Mouse (Mus musculus): ENCODE data around the gene Cav1. TPM values are rescaled to one million over a fixed set of nuclear protein-coding genes. Genes with fewer than 3 reads are reported as not detected.

Cav1 gene
- polyA plus RNA-seq, 1 experiment = 9.4 TPM

- H3K27ac ChIP-seq (ENCODE audit: control insufficient read depth, insufficient read depth, low read depth, low read length, poor library complexity) = no peak overlapping the region
- WGBS = 6% methylated on average over 8 of the region's 8 CpGs
- no peak overlapping the region for H3K4me3 ChIP-seq (replicated peaks; ENCODE audit: control insufficient read depth, low read depth, low read length)
- TF ChIP-seq CTCF (IDR thresholded peaks at IDR 0.05; ENCODE audit: control insufficient read depth, insufficient read depth, low read length) = no peak
- TF ChIP-seq POLR2A (IDR thresholded peaks at IDR 0.05; ENCODE audit: borderline replicate concordance, control insufficient read depth, low read depth, low read length) = no peak
- peaks cover 4% of the 10 kb centered on the region for H3K4me1 ChIP-seq (ENCODE audit: control insufficient read depth, insufficient read depth, low read length)
Measured at GRCm38 (mm10) chr6:17281757-17282092, 24.4 kb upstream of the Cav1 start.

GRCm38 (mm10) chr6:17282159-17282558, 24.0 kb upstream of the Cav1 start:
- TF ChIP-seq POLR2A (IDR thresholded peaks at IDR 0.05; ENCODE audit: borderline replicate concordance, control insufficient read depth, low read depth, low read length) = no peak
- TF ChIP-seq CTCF (IDR thresholded peaks at IDR 0.05; ENCODE audit: control insufficient read depth, insufficient read depth, low read length) = no peak
- Histone ChIP-seq H3K4me3 (replicated peaks; ENCODE audit: control insufficient read depth, low read depth, low read length) (no peak overlapping the region), H3K27ac (ENCODE audit: control insufficient read depth, insufficient read depth, low read depth, low read length, poor library complexity) (no peak overlapping the region), H3K4me1 (ENCODE audit: control insufficient read depth, insufficient read depth, low read length) (peaks cover 5% of the 10 kb centered on the region)
- WGBS = 16% methylated on average over 5 of the region's 5 CpGs

- no peak for TF ChIP-seq CTCF (IDR thresholded peaks at IDR 0.05; ENCODE audit: control insufficient read depth, insufficient read depth, low read length)
- no peak for TF ChIP-seq POLR2A (IDR thresholded peaks at IDR 0.05; ENCODE audit: borderline replicate concordance, control insufficient read depth, low read depth, low read length)
- 19% methylated on average over 3 of the region's 3 CpGs for WGBS
- peaks cover 5% of the 10 kb centered on the region for H3K4me1 ChIP-seq (ENCODE audit: control insufficient read depth, insufficient read depth, low read length)
- H3K27ac ChIP-seq (ENCODE audit: control insufficient read depth, insufficient read depth, low read depth, low read length, poor library complexity) = no peak overlapping the region
- H3K4me3 ChIP-seq (replicated peaks; ENCODE audit: control insufficient read depth, low read depth, low read length) = no peak overlapping the region
Measured at GRCm38 (mm10) chr6:17283834-17284233, 22.3 kb upstream of the Cav1 start.

GRCm38 (mm10) chr6:17286381-17286780, 19.8 kb upstream of the Cav1 start:
- Histone ChIP-seq H3K4me1 (ENCODE audit: control insufficient read depth, insufficient read depth, low read length) (peaks cover 2% of the 10 kb centered on the region), H3K4me3 (replicated peaks; ENCODE audit: control insufficient read depth, low read depth, low read length) (no peak overlapping the region), H3K27ac (ENCODE audit: control insufficient read depth, insufficient read depth, low read depth, low read length, poor library complexity) (no peak overlapping the region)
- 41% methylated on average over 4 of the region's 4 CpGs for WGBS
- TF ChIP-seq CTCF (IDR thresholded peaks at IDR 0.05; ENCODE audit: control insufficient read depth, insufficient read depth, low read length) = no peak
- no peak for TF ChIP-seq POLR2A (IDR thresholded peaks at IDR 0.05; ENCODE audit: borderline replicate concordance, control insufficient read depth, low read depth, low read length)

GRCm38 (mm10) chr6:17295116-17295515, 11.0 kb upstream of the Cav1 start:
- no peak overlapping the region for H3K27ac ChIP-seq (ENCODE audit: control insufficient read depth, insufficient read depth, low read depth, low read length, poor library complexity)
- 86% methylated on average over 5 of the region's 5 CpGs for WGBS
- H3K4me1 ChIP-seq (ENCODE audit: control insufficient read depth, insufficient read depth, low read length) = no peaks in the 10 kb centered on the region; the same call in 1 of the 2 replicates
- TF ChIP-seq CTCF (IDR thresholded peaks at IDR 0.05; ENCODE audit: control insufficient read depth, insufficient read depth, low read length) (no peak), POLR2A (IDR thresholded peaks at IDR 0.05; ENCODE audit: borderline replicate concordance, control insufficient read depth, low read depth, low read length) (no peak)
- no peak overlapping the region for H3K4me3 ChIP-seq (replicated peaks; ENCODE audit: control insufficient read depth, low read depth, low read length)

- TF ChIP-seq CTCF (IDR thresholded peaks at IDR 0.05; ENCODE audit: control insufficient read depth, insufficient read depth, low read length) = no peak
- TF ChIP-seq POLR2A (IDR thresholded peaks at IDR 0.05; ENCODE audit: borderline replicate concordance, control insufficient read depth, low read depth, low read length) = no peak
- Histone ChIP-seq H3K27ac (ENCODE audit: control insufficient read depth, insufficient read depth, low read depth, low read length, poor library complexity) (no peak overlapping the region), H3K4me1 (ENCODE audit: control insufficient read depth, insufficient read depth, low read length) (no peaks in the 10 kb centered on the region), H3K4me3 (replicated peaks; ENCODE audit: control insufficient read depth, low read depth, low read length) (no peak overlapping the region)
- 2% methylated on average over 18 of the region's 19 CpGs for WGBS
Measured at GRCm38 (mm10) chr6:17306602-17307325, 629 bp downstream of the Cav1 start.

GRCm38 (mm10) chr6:17307461-17308115, 1.5 kb downstream of the Cav1 start:
- TF ChIP-seq CTCF (IDR thresholded peaks at IDR 0.05; ENCODE audit: control insufficient read depth, insufficient read depth, low read length) = peak; percentile 52; the same call in 1 of the 2 replicates
- no peak for TF ChIP-seq POLR2A (IDR thresholded peaks at IDR 0.05; ENCODE audit: borderline replicate concordance, control insufficient read depth, low read depth, low read length)
- Histone ChIP-seq H3K4me3 (replicated peaks; ENCODE audit: control insufficient read depth, low read depth, low read length) (no peak overlapping the region), H3K27ac (ENCODE audit: control insufficient read depth, insufficient read depth, low read depth, low read length, poor library complexity) (no peak overlapping the region), H3K4me1 (ENCODE audit: control insufficient read depth, insufficient read depth, low read length) (no peaks in the 10 kb centered on the region)
- 9% methylated on average over 31 of the region's 31 CpGs for WGBS

- no peak overlapping the region for H3K4me3 ChIP-seq (replicated peaks; ENCODE audit: control insufficient read depth, low read depth, low read length)
- no peak overlapping the region for H3K27ac ChIP-seq (ENCODE audit: control insufficient read depth, insufficient read depth, low read depth, low read length, poor library complexity)
- no peaks in the 10 kb centered on the region for H3K4me1 ChIP-seq (ENCODE audit: control insufficient read depth, insufficient read depth, low read length)
- TF ChIP-seq POLR2A (IDR thresholded peaks at IDR 0.05; ENCODE audit: borderline replicate concordance, control insufficient read depth, low read depth, low read length) (no peak), CTCF (IDR thresholded peaks at IDR 0.05; ENCODE audit: control insufficient read depth, insufficient read depth, low read length) (no peak)
- WGBS = 58% methylated on average over 2 of the region's 2 CpGs
Measured at GRCm38 (mm10) chr6:17308661-17309060, 2.5 kb downstream of the Cav1 start.

Data from bone marrow, adult 2 months (tissue).